ENCODE assay signal across 10 mouse cellular contexts in the genomic region with DNA sequence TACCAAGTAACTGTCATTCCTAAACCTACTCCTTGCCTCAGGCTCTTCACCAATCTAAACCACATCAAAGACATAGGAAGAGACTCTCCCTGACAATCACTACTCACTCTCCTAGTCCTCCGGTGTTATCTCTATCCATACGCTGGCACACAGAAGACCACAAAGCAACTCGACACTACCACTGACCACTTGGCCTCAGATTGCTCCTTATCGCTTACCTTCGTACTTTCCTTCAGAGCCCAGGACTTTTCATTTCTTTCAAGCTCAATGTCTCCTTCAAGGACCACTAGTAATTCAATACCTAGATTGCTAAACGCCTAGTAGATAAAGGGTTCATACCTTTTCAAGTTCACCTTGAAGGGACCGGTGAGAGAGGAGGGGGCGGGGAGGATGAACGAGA. TPM values are rescaled to one million over a fixed set of nuclear protein-coding genes. Genes with fewer than 3 reads are reported as not detected.
DNase-seq lines count a peak whose midpoint lies in the region; ATAC-seq and TF ChIP-seq lines count a peak whose summit lies in the region.
"Had no signal": no experiment of that assay in that cellular context is flagged by ENCODE, and none has a peak within 500 bp of the region (broad histone marks: within the 10 kb centered on the region; RNA-seq: fewer than 3 reads in every experiment).

No protein-coding gene starts in this region.

- peak overlapping the region; percentile 59 for H3K4me3 ChIP-seq in lung, embryonic 14.5 days (ENCODE audit: low read depth, low read length)
- H3K4me3 ChIP-seq in embryonic fibroblast, embryonic 13.5 days (ENCODE audit: insufficient read depth, low read length): peak overlapping the region; percentile 61
- peak overlapping the region; percentile 83 for H3K4me3 ChIP-seq in limb, embryonic 10.5 days
- H3K4me3 ChIP-seq in neural tube, embryonic 15.5 days (replicated peaks): peak overlapping the region; percentile 79

- peak overlapping the region; percentile 65 for H3K4me2 ChIP-seq in lung, embryonic 14.5 days
- peak overlapping the region; percentile 69 for H3K4me2 ChIP-seq in neural tube, embryonic 15.5 days

- peaks cover 12% of the 10 kb centered on the region; the same call in 1 of the 2 replicates for H3K4me1 ChIP-seq in lung, embryonic 14.5 days (ENCODE audit: insufficient read depth)
- peaks cover 7% of the 10 kb centered on the region for H3K4me1 ChIP-seq in embryonic fibroblast, embryonic 13.5 days (ENCODE audit: control insufficient read depth, insufficient read depth, low read length)
- H3K4me1 ChIP-seq in limb, embryonic 10.5 days: peaks cover 16% of the 10 kb centered on the region
- peaks cover 39% of the 10 kb centered on the region for H3K4me1 ChIP-seq in neural tube, embryonic 15.5 days

- H3K27ac ChIP-seq in lung, embryonic 14.5 days (ENCODE audit: low read depth): no peak overlapping the region
- no peak overlapping the region for H3K27ac ChIP-seq in embryonic fibroblast, embryonic 13.5 days (ENCODE audit: insufficient read depth, low read length)
- no peak overlapping the region for H3K27ac ChIP-seq in limb, embryonic 10.5 days
- H3K27ac ChIP-seq in neural tube, embryonic 15.5 days (replicated peaks): no peak overlapping the region

- 0 out of 2 replicates have a peak, but pooled peaks cover 9% of the 10 kb centered on the region for H3K36me3 ChIP-seq in lung, embryonic 14.5 days (ENCODE audit: insufficient read depth)
- peaks cover 43% of the 10 kb centered on the region for H3K36me3 ChIP-seq in limb, embryonic 10.5 days
- H3K36me3 ChIP-seq in neural tube, embryonic 15.5 days: no peaks in the 10 kb centered on the region

- no peak overlapping the region; the same call in 1 of the 2 replicates for H3K9ac ChIP-seq in lung, embryonic 14.5 days
- H3K9ac ChIP-seq in neural tube, embryonic 15.5 days (replicated peaks): no peak overlapping the region; the same call in 1 of the 2 replicates

- TF ChIP-seq POLR2A in embryonic fibroblast, embryonic 13.5 days (IDR thresholded peaks at IDR 0.05; ENCODE audit: low read depth, low read length): no peak

- no peak for TF ChIP-seq CTCF in lung, embryonic 14.5 days (IDR thresholded peaks at IDR 0.05; ENCODE audit: low read depth)
- TF ChIP-seq CTCF in embryonic fibroblast, embryonic 13.5 days (IDR thresholded peaks at IDR 0.05; ENCODE audit: borderline replicate concordance, insufficient read depth, low read length): no peak

- DNase-seq in lung, embryonic 14.5 days: no peak
- no peak for DNase-seq in lung, adult 18-20 months
- DNase-seq in limb, embryonic 10.5 days (ENCODE audit: low spot score): no peak
- no peak for DNase-seq in spleen, postnatal 10 days (ENCODE audit: low spot score in 2 of 2)
- no peak for DNase-seq in retina, postnatal 1 day
- DNase-seq: adrenal gland, postnatal 14 days had no signal

- H3K27me3 ChIP-seq in lung, embryonic 14.5 days (ENCODE audit: insufficient read depth, low read length): no peaks in the 10 kb centered on the region
- H3K27me3 ChIP-seq in limb, embryonic 10.5 days (ENCODE audit: low read depth, poor library complexity, severe bottlenecking): no peaks in the 10 kb centered on the region
- no peaks in the 10 kb centered on the region for H3K27me3 ChIP-seq in neural tube, embryonic 15.5 days (replicated peaks)

- 57% methylated on average over 9 of the region's 9 CpGs for WGBS in lung, embryonic 14.5 days
- WGBS in limb, embryonic 10.5 days: 90% methylated on average over 9 of the region's 9 CpGs
- 87% methylated on average over 9 of the region's 9 CpGs for WGBS in neural tube, embryonic 15.5 days

- ATAC-seq in lung, embryonic 14.5 days (ENCODE audit: insufficient read depth): no peak
- ATAC-seq in neural tube, embryonic 15.5 days (ENCODE audit: low FRiP score): no peak
- ATAC-seq in granulocyte monocyte progenitor cell, adult 5-6 weeks (replicated peaks; ENCODE audit: poor library complexity, severe bottlenecking): no peak

- H3K9me3 ChIP-seq in lung, embryonic 14.5 days (ENCODE audit: low read depth, low read length): no peaks in the 10 kb centered on the region
- H3K9me3 ChIP-seq in limb, embryonic 10.5 days (replicated peaks): no peaks in the 10 kb centered on the region
- no peaks in the 10 kb centered on the region for H3K9me3 ChIP-seq in neural tube, embryonic 15.5 days (replicated peaks)

RNA-seq across cellular contexts. Expression of a gene that starts 1.4 kb away (rescaled TPM):
- 24.8 and 29.3 TPM in 2 replicates for polyA plus RNA-seq in lung, embryonic 14.5 days (2014; fragmentation: Nextera tagmentation; extraction: Ambion mirVana)
- 44.9 and 48.4 TPM in 2 replicates for polyA plus RNA-seq in embryonic fibroblast, embryonic 13.5 days (2011; ENCODE audit: insufficient read length, low read depth, missing spikeins)
- 29.3 and 31.0 TPM in 2 replicates for polyA plus RNA-seq in limb, embryonic 10.5 days (2016; fragmentation: Nextera tagmentation; extraction: Ambion mirVana)
- polyA plus RNA-seq in neural tube, embryonic 15.5 days (2015; fragmentation: Nextera tagmentation; extraction: Ambion mirVana): 33.0 and 33.5 TPM in 2 replicates
- total RNA-seq in granulocyte monocyte progenitor cell, adult 5-6 weeks (2014; fragmentation: Nextera tagmentation): 11.2 and 13.2 TPM in 2 replicates
- total RNA-seq in granulocyte monocyte progenitor cell, adult 5-6 weeks (2017): 12.0 and 13.1 TPM in 2 replicates

RNA-seq across cellular contexts. Expression of a gene that starts 1.4 kb away (rescaled TPM):
- 23.8 and 26.9 TPM in 2 replicates for polyA plus RNA-seq in lung, embryonic 14.5 days (2014; fragmentation: Nextera tagmentation; extraction: Ambion mirVana)
- polyA plus RNA-seq in embryonic fibroblast, embryonic 13.5 days (2011; ENCODE audit: insufficient read length, low read depth, missing spikeins): 10.7 and 18.4 TPM in 2 replicates
- polyA plus RNA-seq in limb, embryonic 10.5 days (2016; fragmentation: Nextera tagmentation; extraction: Ambion mirVana): 39.7 and 51.5 TPM in 2 replicates
- polyA plus RNA-seq in neural tube, embryonic 15.5 days (2015; fragmentation: Nextera tagmentation; extraction: Ambion mirVana): 27.0 and 30.6 TPM in 2 replicates
- 56.6 and 64.4 TPM in 2 replicates for total RNA-seq in granulocyte monocyte progenitor cell, adult 5-6 weeks (2014; fragmentation: Nextera tagmentation)
- 17.0 and 23.2 TPM in 2 replicates for total RNA-seq in granulocyte monocyte progenitor cell, adult 5-6 weeks (2017)

RNA-seq across cellular contexts. Expression of a gene that starts 1.6 kb away (rescaled TPM):
- 1.0 and 1.2 TPM in 2 replicates for polyA plus RNA-seq in lung, embryonic 14.5 days (2014; fragmentation: Nextera tagmentation; extraction: Ambion mirVana)
- 0.37 and 0.93 TPM in 2 replicates for polyA plus RNA-seq in embryonic fibroblast, embryonic 13.5 days (2011; ENCODE audit: insufficient read length, low read depth, missing spikeins)
- polyA plus RNA-seq in limb, embryonic 10.5 days (2016; fragmentation: Nextera tagmentation; extraction: Ambion mirVana): 1.4 and 1.8 TPM in 2 replicates
- polyA plus RNA-seq in neural tube, embryonic 15.5 days (2015; fragmentation: Nextera tagmentation; extraction: Ambion mirVana): 0.86 and 1.1 TPM in 2 replicates
- total RNA-seq in granulocyte monocyte progenitor cell, adult 5-6 weeks (2014; fragmentation: Nextera tagmentation): 1.8 and 3.4 TPM in 2 replicates
- total RNA-seq in granulocyte monocyte progenitor cell, adult 5-6 weeks (2017): 1.5 and 2.3 TPM in 2 replicates

RNA-seq across cellular contexts. Expression of a gene that starts 19.0 kb away (rescaled TPM):
- polyA plus RNA-seq in lung, embryonic 14.5 days (2014; fragmentation: Nextera tagmentation; extraction: Ambion mirVana): not detected in 2 replicates
- not detected in 2 replicates for polyA plus RNA-seq in embryonic fibroblast, embryonic 13.5 days (2011; ENCODE audit: insufficient read length, low read depth, missing spikeins)
- not detected in 2 replicates for polyA plus RNA-seq in limb, embryonic 10.5 days (2016; fragmentation: Nextera tagmentation; extraction: Ambion mirVana)
- polyA plus RNA-seq in neural tube, embryonic 15.5 days (2015; fragmentation: Nextera tagmentation; extraction: Ambion mirVana): 0.24 TPM in 1 of 2 replicates, not detected in the other
- not detected in 2 replicates for total RNA-seq in granulocyte monocyte progenitor cell, adult 5-6 weeks (2014; fragmentation: Nextera tagmentation)
- total RNA-seq in granulocyte monocyte progenitor cell, adult 5-6 weeks (2017): not detected in 2 replicates
- total RNA-seq: adrenal gland, postnatal 14 days had no signal

RNA-seq across cellular contexts. Expression of a gene that starts 37.7 kb away (rescaled TPM):
- polyA plus RNA-seq in lung, embryonic 14.5 days (2014; fragmentation: Nextera tagmentation; extraction: Ambion mirVana): 0.50 and 0.65 TPM in 2 replicates
- not detected in 2 replicates for polyA plus RNA-seq in embryonic fibroblast, embryonic 13.5 days (2011; ENCODE audit: insufficient read length, low read depth, missing spikeins)
- polyA plus RNA-seq in limb, embryonic 10.5 days (2016; fragmentation: Nextera tagmentation; extraction: Ambion mirVana): 0.50 and 0.85 TPM in 2 replicates
- polyA plus RNA-seq in neural tube, embryonic 15.5 days (2015; fragmentation: Nextera tagmentation; extraction: Ambion mirVana): 1.5 and 2.5 TPM in 2 replicates
- not detected in 2 replicates for total RNA-seq in granulocyte monocyte progenitor cell, adult 5-6 weeks (2014; fragmentation: Nextera tagmentation)
- total RNA-seq in granulocyte monocyte progenitor cell, adult 5-6 weeks (2017): 0.67 TPM in 1 of 2 replicates, not detected in the other
- total RNA-seq: adrenal gland, postnatal 14 days; megakaryocyte-erythroid progenitor cell, adult 5-6 weeks had no signal
